Mouse (Mus musculus): Measurements from ENCODE around the gene Rag2.

DNA sequence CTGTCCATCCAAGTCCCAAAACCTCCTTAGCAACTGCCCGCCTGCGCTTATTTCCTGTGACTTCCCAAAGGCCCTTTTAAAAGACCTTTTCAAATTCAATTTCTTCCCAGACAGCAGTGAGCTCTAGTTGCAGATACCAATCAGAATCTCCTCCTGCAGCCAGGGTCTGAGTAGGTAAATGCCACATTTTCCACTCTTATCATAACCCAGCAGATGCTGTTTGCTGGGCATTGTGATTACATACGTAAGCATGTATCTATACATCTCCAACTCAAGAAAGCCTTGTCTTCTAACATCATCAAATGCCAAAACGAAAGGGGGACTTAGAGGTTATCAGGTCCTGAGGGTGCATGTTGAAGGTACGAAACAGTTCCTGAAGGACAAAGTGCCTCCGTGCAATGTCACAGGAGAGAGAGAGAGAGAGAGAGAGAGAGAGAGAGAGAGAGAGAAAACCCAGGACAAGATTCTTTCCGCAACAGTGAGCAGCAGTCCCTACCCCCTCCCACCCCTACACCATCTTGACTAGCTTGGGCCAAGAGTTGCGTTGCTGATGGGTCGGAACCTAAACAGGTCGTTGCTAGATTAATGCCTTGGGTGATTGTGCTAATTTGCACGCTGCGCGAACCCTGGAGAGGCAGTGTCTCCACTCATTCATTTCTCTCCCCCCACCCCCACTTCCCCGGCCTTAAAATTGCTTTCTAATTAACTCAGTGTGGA is 27.8 kb downstream of the Rag2 start:
- TF ChIP-seq CTCF (IDR thresholded peaks at IDR 0.05; ENCODE audit: insufficient read depth, low read depth, low read length) (no peak), POLR2A (IDR thresholded peaks at IDR 0.05; ENCODE audit: insufficient read depth, low read depth, low read length) (no peak)
